Mouse (Mus musculus): Measurements from ENCODE around the gene Nudt3. TPM values are rescaled to one million over a fixed set of nuclear protein-coding genes. Genes with fewer than 3 reads are reported as not detected.

Gene Nudt3
- polyA plus RNA-seq, 1 experiment = 142 TPM

DNA sequence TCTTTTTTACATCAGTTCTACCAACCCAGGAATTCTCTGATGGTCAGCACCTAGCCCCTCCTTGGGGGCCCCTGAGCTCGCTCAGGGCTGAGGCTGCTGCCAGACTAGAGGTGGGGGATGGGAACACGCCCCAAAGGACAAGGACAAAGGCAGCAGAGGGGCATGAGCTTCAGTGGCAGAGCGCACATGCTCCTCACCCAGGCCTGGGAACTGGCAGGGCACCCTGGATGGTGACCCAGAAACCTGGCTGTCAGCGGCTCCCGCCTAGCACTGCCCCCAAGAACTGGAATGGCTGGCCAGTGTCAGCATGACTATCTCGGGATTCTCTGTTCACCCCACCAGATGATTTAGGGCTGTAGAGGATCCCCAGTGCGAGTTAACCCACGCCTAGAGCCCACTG, 74.1 kb downstream of the Nudt3 start:
- Histone ChIP-seq H3K4me3 (no peak overlapping the region), H3K36me3 (ENCODE audit: control insufficient read depth, insufficient read depth) (no peaks in the 10 kb centered on the region), H3K79me2 (ENCODE audit: control insufficient read depth, insufficient read depth) (no peaks in the 10 kb centered on the region), H3K27me3 (ENCODE audit: control insufficient read depth, insufficient read depth, insufficient read length) (no peaks in the 10 kb centered on the region), H3K4me2 (ENCODE audit: low read depth) (peak overlapping the region; percentile 1), H3ac (ENCODE audit: control insufficient read depth, insufficient read length) (no peak overlapping the region)
- TF ChIP-seq USF1 (IDR thresholded peaks at IDR 0.05; ENCODE audit: low read depth) (no peak), SRF (IDR thresholded peaks at IDR 0.05; ENCODE audit: control insufficient read depth, insufficient read length, low read depth) (no peak), REST (IDR thresholded peaks at IDR 0.05; ENCODE audit: insufficient read depth, insufficient read length) (no peak), MYOG (IDR thresholded peaks at IDR 0.05; ENCODE audit: control insufficient read depth in 1 of 3, insufficient read depth in 1 of 3, insufficient read length in 2 of 3, low read depth in 2 of 3) (no peak), TCF12 (IDR thresholded peaks at IDR 0.05; ENCODE audit: insufficient read depth, poor library complexity, severe bottlenecking) (no peak), MYOD1 (IDR thresholded peaks at IDR 0.05; ENCODE audit: control insufficient read depth in 1 of 3, insufficient read length in 2 of 3, low read depth in 2 of 3) (no peak)

DNA sequence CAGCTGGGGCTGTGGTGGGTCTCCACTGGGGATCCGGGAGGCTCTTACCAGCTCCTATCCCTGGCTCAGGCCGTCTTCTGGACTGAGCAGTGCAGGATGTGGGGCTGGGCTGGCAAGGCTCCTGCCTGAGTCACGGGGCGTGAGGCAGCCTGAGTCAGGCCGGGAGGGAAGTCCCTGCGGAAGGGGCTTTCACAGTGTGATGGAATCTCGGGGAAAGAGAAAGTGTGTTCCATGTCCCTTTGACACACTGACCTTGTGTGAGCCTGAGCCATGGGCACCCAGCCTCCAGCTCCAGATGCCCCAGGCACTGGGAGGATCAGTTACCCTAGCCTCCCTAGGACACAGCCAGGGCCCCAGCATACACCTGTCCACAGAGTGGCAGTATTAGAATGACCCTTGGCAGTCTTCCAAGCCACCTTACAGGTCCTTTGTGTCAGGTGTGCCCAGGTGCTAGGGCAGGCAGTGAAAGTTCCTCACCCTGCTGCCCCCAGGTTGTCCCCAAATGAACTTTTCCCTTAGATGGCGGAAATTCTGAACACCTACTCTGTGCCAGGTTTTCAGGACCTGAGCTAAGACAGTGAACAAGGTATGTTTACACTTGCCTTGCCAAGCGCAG, 75.9 kb downstream of the Nudt3 start:
- Histone ChIP-seq H3K27me3 (ENCODE audit: control insufficient read depth, insufficient read depth, insufficient read length) (no peaks in the 10 kb centered on the region), H3K79me2 (ENCODE audit: control insufficient read depth, insufficient read depth) (no peaks in the 10 kb centered on the region), H3K4me2 (ENCODE audit: low read depth) (peak overlapping the region; percentile 80), H3ac (ENCODE audit: control insufficient read depth, insufficient read length) (no peak overlapping the region), H3K4me3 (no peak overlapping the region), H3K36me3 (ENCODE audit: control insufficient read depth, insufficient read depth) (no peaks in the 10 kb centered on the region)
- no peak for TF ChIP-seq CEBPB (IDR thresholded peaks at IDR 0.05; ENCODE audit: insufficient read depth, poor library complexity, severe bottlenecking)
- TF ChIP-seq POLR2AphosphoS2 (IDR thresholded peaks at IDR 0.05; ENCODE audit: insufficient read length, low read depth) = no peak
- TF ChIP-seq TCF3 (IDR thresholded peaks at IDR 0.05; ENCODE audit: insufficient read length, low read depth) = no peak
- no peak for TF ChIP-seq MYOG (IDR thresholded peaks at IDR 0.05; ENCODE audit: control insufficient read depth in 1 of 3, insufficient read depth in 1 of 3, insufficient read length in 2 of 3, low read depth in 2 of 3)
- TF ChIP-seq USF1 (IDR thresholded peaks at IDR 0.05; ENCODE audit: low read depth) = peak; percentile 11
- peak; percentile 43 for TF ChIP-seq POLR2A (IDR thresholded peaks at IDR 0.05; ENCODE audit: insufficient read length, low read depth)
- no peak for TF ChIP-seq TCF12 (IDR thresholded peaks at IDR 0.05; ENCODE audit: insufficient read depth, poor library complexity, severe bottlenecking)
- TF ChIP-seq E2F4 (IDR thresholded peaks at IDR 0.05; ENCODE audit: insufficient read depth) = no peak
- no peak for TF ChIP-seq MAX (IDR thresholded peaks at IDR 0.05; ENCODE audit: low read depth)
- no peak for TF ChIP-seq MYOD1 (IDR thresholded peaks at IDR 0.05; ENCODE audit: control insufficient read depth in 1 of 3, insufficient read length in 2 of 3, low read depth in 2 of 3)
- no peak for TF ChIP-seq REST (IDR thresholded peaks at IDR 0.05; ENCODE audit: insufficient read depth, insufficient read length)

DNA sequence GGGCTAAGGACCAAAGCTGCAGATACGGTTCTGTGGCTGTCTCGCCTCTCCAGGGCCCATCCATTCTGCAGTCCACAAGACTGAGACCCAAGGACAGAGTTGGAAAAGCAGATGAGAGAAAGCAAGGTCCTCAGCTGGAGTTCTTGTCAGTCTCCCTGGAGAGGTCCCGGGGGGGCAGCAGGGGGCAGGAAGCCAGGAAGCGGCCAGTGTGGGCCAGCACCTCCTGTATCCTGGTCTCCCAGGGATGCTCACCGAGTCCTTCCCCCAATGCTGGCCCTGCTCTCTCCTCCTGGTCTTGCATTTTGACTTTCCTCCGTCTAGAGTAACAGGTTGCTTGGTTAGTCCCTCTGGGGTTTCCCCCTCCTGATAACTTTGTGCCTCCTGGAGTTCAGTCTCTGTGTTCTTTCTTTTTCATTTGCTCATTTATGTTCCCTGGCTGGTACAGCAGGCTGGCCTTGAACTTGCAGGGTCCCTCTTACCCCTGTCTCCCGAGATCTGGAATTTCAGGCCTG, 76.7 kb downstream of the Nudt3 start:
- no peaks in the 10 kb centered on the region for H3K36me3 ChIP-seq (ENCODE audit: control insufficient read depth, insufficient read depth)
- H3K4me2 ChIP-seq (ENCODE audit: low read depth) = peak overlapping the region; percentile 80
- H3K27me3 ChIP-seq (ENCODE audit: control insufficient read depth, insufficient read depth, insufficient read length) = no peaks in the 10 kb centered on the region
- TF ChIP-seq TCF12 (IDR thresholded peaks at IDR 0.05; ENCODE audit: insufficient read depth, poor library complexity, severe bottlenecking) (no peak), REST (IDR thresholded peaks at IDR 0.05; ENCODE audit: insufficient read depth, insufficient read length) (no peak), USF1 (IDR thresholded peaks at IDR 0.05; ENCODE audit: low read depth) (no peak), MAX (IDR thresholded peaks at IDR 0.05; ENCODE audit: low read depth) (no peak), CEBPB (IDR thresholded peaks at IDR 0.05; ENCODE audit: insufficient read depth, poor library complexity, severe bottlenecking) (no peak), E2F4 (IDR thresholded peaks at IDR 0.05; ENCODE audit: insufficient read depth) (no peak), MYOG (IDR thresholded peaks at IDR 0.05; ENCODE audit: control insufficient read depth in 1 of 3, insufficient read depth in 1 of 3, insufficient read length in 2 of 3, low read depth in 2 of 3) (no peak), POLR2AphosphoS2 (IDR thresholded peaks at IDR 0.05; ENCODE audit: insufficient read length, low read depth) (no peak), TCF3 (IDR thresholded peaks at IDR 0.05; ENCODE audit: insufficient read length, low read depth) (no peak), SRF (IDR thresholded peaks at IDR 0.05; ENCODE audit: control insufficient read depth, insufficient read length, low read depth) (no peak), POLR2A (IDR thresholded peaks at IDR 0.05; ENCODE audit: insufficient read length, low read depth) (no peak)
- H3K79me2 ChIP-seq (ENCODE audit: control insufficient read depth, insufficient read depth) = no peaks in the 10 kb centered on the region
- no peak overlapping the region for H3ac ChIP-seq (ENCODE audit: control insufficient read depth, insufficient read length)
- no peak overlapping the region for H3K4me3 ChIP-seq

DNA sequence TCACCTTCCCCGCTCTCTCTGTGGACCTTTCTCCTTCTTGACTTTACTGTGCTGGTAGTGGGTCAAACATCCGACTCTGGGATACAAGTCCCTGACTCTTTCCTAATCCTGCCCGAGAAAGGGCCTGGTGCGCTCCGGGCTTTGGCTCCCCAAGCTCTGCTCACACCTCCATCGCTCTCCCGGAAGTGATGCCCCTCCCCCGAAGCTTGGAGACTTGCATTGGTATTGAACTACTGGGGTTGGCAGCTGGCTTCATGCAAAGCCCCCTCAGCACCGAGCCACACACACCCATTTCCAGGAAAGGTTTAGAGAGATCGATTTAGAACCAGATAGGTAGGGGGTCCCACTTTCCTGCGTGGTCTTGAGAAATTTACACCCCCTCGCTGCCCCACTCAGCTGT, 77.3 kb downstream of the Nudt3 start:
- no peaks in the 10 kb centered on the region for H3K27me3 ChIP-seq (ENCODE audit: control insufficient read depth, insufficient read depth, insufficient read length)
- no peaks in the 10 kb centered on the region for H3K79me2 ChIP-seq (ENCODE audit: control insufficient read depth, insufficient read depth)
- TF ChIP-seq TCF3 (IDR thresholded peaks at IDR 0.05; ENCODE audit: insufficient read length, low read depth) (no peak), E2F4 (IDR thresholded peaks at IDR 0.05; ENCODE audit: insufficient read depth) (no peak), MYOG (IDR thresholded peaks at IDR 0.05; ENCODE audit: control insufficient read depth in 1 of 3, insufficient read depth in 1 of 3, insufficient read length in 2 of 3, low read depth in 2 of 3) (no peak), CEBPB (IDR thresholded peaks at IDR 0.05; ENCODE audit: insufficient read depth, poor library complexity, severe bottlenecking) (no peak), REST (IDR thresholded peaks at IDR 0.05; ENCODE audit: insufficient read depth, insufficient read length) (no peak), POLR2AphosphoS2 (IDR thresholded peaks at IDR 0.05; ENCODE audit: insufficient read length, low read depth) (no peak), MAX (IDR thresholded peaks at IDR 0.05; ENCODE audit: low read depth) (no peak), SRF (IDR thresholded peaks at IDR 0.05; ENCODE audit: control insufficient read depth, insufficient read length, low read depth) (no peak), TCF12 (IDR thresholded peaks at IDR 0.05; ENCODE audit: insufficient read depth, poor library complexity, severe bottlenecking) (no peak), MYOD1 (IDR thresholded peaks at IDR 0.05; ENCODE audit: control insufficient read depth in 1 of 3, insufficient read length in 2 of 3, low read depth in 2 of 3) (no peak), POLR2A (IDR thresholded peaks at IDR 0.05; ENCODE audit: insufficient read length, low read depth) (no peak), USF1 (IDR thresholded peaks at IDR 0.05; ENCODE audit: low read depth) (no peak)

More for the DNA sequence above, 77.3 kb downstream of the Nudt3 start:
- no peaks in the 10 kb centered on the region for H3K36me3 ChIP-seq (ENCODE audit: control insufficient read depth, insufficient read depth)
- H3K4me3 ChIP-seq = no peak overlapping the region
- no peak overlapping the region for H3K4me2 ChIP-seq (ENCODE audit: low read depth)
- H3ac ChIP-seq (ENCODE audit: control insufficient read depth, insufficient read length) = no peak overlapping the region
